ENCODE assay signal across 8 mouse cellular contexts in the genomic region with DNA sequence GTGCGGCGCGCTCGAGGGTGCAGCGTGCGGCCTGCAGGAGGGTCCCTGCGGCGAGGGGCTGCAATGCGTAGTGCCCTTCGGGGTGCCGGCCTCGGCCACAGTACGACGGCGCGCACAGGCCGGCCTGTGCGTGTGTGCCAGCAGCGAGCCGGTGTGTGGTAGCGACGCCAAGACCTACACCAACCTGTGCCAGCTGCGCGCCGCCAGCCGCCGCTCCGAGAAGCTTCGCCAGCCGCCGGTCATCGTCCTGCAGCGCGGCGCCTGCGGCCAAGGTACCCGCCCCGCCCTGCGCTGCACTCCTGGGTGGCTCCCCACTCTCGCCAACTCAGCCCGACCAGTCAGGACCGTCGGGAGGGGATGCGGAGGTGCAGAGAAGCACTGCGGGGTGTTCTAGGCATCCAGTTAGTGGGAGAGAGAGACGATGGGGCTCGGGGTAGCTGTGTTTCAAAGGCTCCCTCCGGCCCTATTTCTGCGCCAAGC. TPM values are rescaled to one million over a fixed set of nuclear protein-coding genes. Genes with fewer than 3 reads are reported as not detected.
A peak's percentile ranks its signal among the peaks of the same experiment; 100 is the strongest.
DNase-seq lines count a peak whose midpoint lies in the region; ATAC-seq and TF ChIP-seq lines count a peak whose summit lies in the region.

No protein-coding gene starts in this region.

- H3K4me3 ChIP-seq in megakaryocyte, embryonic 14.5 days (replicated peaks): peak overlapping the region; percentile 89
- peak overlapping the region; percentile 57 for H3K4me3 ChIP-seq in embryonic facial prominence, embryonic 15.5 days (replicated peaks)
- peak overlapping the region; percentile 53 for H3K4me3 ChIP-seq in heart, postnatal 0 days (ENCODE audit: low read depth, low read length)
- H3K4me3 ChIP-seq in midbrain, embryonic 13.5 days (replicated peaks): peak overlapping the region; percentile 52

- no peak overlapping the region for H3K27ac ChIP-seq in embryonic facial prominence, embryonic 15.5 days (replicated peaks)
- peak overlapping the region; percentile 69 for H3K27ac ChIP-seq in heart, postnatal 0 days (ENCODE audit: low read depth)
- H3K27ac ChIP-seq in midbrain, embryonic 13.5 days: no peak overlapping the region

- peak overlapping the region; percentile 92 for H3K4me2 ChIP-seq in embryonic facial prominence, embryonic 15.5 days (replicated peaks)
- peak overlapping the region; percentile 96 for H3K4me2 ChIP-seq in heart, postnatal 0 days (ENCODE audit: low read depth, low read length)
- H3K4me2 ChIP-seq in midbrain, embryonic 13.5 days (replicated peaks): peak overlapping the region; percentile 68

- H3K27me3 ChIP-seq in megakaryocyte, embryonic 14.5 days (replicated peaks): peaks cover 83% of the 10 kb centered on the region
- H3K27me3 ChIP-seq in embryonic facial prominence, embryonic 15.5 days: peaks cover 53% of the 10 kb centered on the region
- peaks cover 9% of the 10 kb centered on the region; the same call in 1 of the 2 replicates for H3K27me3 ChIP-seq in heart, postnatal 0 days (ENCODE audit: control insufficient read depth, insufficient read depth, low read length)
- peaks cover 77% of the 10 kb centered on the region for H3K27me3 ChIP-seq in midbrain, embryonic 13.5 days

- TF ChIP-seq CTCF in heart, postnatal 0 days (IDR thresholded peaks at IDR 0.05; ENCODE audit: low read depth): no peak

- ATAC-seq in megakaryocyte, adult 5-6 weeks (ENCODE audit: poor library complexity, severe bottlenecking): no peak
- ATAC-seq in embryonic facial prominence, embryonic 15.5 days (ENCODE audit: insufficient number of reproducible peaks, low FRiP score, low TSS enrichment, low read depth): peak; percentile 34; the same call in 1 of the 2 replicates
- ATAC-seq in heart, postnatal 0 days (ENCODE audit: insufficient read depth, low read depth): peak; percentile 38
- ATAC-seq in midbrain, embryonic 13.5 days: peak; percentile 48
- no peak for ATAC-seq in activated CD4-positive, CD25-positive, alpha-beta regulatory T cell, adult 4 months

- intact Hi-C loops in left cerebral cortex, postnatal 36 days (cut with DNase I): no loop called here

- peaks cover 17% of the 10 kb centered on the region for H3K4me1 ChIP-seq in megakaryocyte, embryonic 14.5 days
- peaks cover 27% of the 10 kb centered on the region for H3K4me1 ChIP-seq in embryonic facial prominence, embryonic 15.5 days
- peaks cover 27% of the 10 kb centered on the region for H3K4me1 ChIP-seq in heart, postnatal 0 days (ENCODE audit: control insufficient read depth, insufficient read depth)
- H3K4me1 ChIP-seq in midbrain, embryonic 13.5 days (replicated peaks): peaks cover 18% of the 10 kb centered on the region

- H3K9me3 ChIP-seq in megakaryocyte, embryonic 14.5 days: peaks cover 5% of the 10 kb centered on the region
- H3K9me3 ChIP-seq in embryonic facial prominence, embryonic 15.5 days (replicated peaks): no peaks in the 10 kb centered on the region
- H3K9me3 ChIP-seq in heart, postnatal 0 days (replicated peaks; ENCODE audit: control insufficient read depth, low read length): no peaks in the 10 kb centered on the region
- no peaks in the 10 kb centered on the region for H3K9me3 ChIP-seq in midbrain, embryonic 13.5 days

- DNase-seq in heart, postnatal 0 days (ENCODE audit: low spot score): peak; percentile 24
- DNase-seq in kidney, postnatal 36 days: peak; percentile 62 to 81
- DNase-seq in left cerebral cortex, postnatal 36 days (ENCODE audit: low spot score in 2 of 2): no peak

- under 1% methylated on average over 49 of the region's 49 CpGs for WGBS in embryonic facial prominence, embryonic 15.5 days
- under 1% methylated on average over 44 of the region's 49 CpGs for WGBS in heart, postnatal 0 days
- WGBS in midbrain, embryonic 13.5 days: under 1% methylated on average over 48 of the region's 49 CpGs

- H3K9ac ChIP-seq in embryonic facial prominence, embryonic 15.5 days: peak overlapping the region; percentile 47
- H3K9ac ChIP-seq in heart, postnatal 0 days (replicated peaks; ENCODE audit: low read depth, low read length): peak overlapping the region; percentile 70
- peak overlapping the region; percentile 4; the same call in 1 of the 2 replicates for H3K9ac ChIP-seq in midbrain, embryonic 13.5 days (replicated peaks)

- H3K36me3 ChIP-seq in megakaryocyte, embryonic 14.5 days (replicated peaks; ENCODE audit: low read length): no peaks in the 10 kb centered on the region
- no peaks in the 10 kb centered on the region for H3K36me3 ChIP-seq in embryonic facial prominence, embryonic 15.5 days
- H3K36me3 ChIP-seq in heart, postnatal 0 days (replicated peaks; ENCODE audit: control insufficient read depth, insufficient read depth, low read length): no peaks in the 10 kb centered on the region
- H3K36me3 ChIP-seq in midbrain, embryonic 13.5 days: no peaks in the 10 kb centered on the region

- no peak for TF ChIP-seq EP300 in heart, postnatal 0 days (IDR thresholded peaks at IDR 0.05; ENCODE audit: low read depth)

RNA-seq across cellular contexts. Expression of gene Htra1, which starts 0.6 kb away (rescaled TPM):
- polyA plus RNA-seq in megakaryocyte, embryonic 14.5 days (2012; ENCODE audit: insufficient read depth, low replicate concordance): 0.75 and 2.5 TPM in 2 replicates
- 0.68 TPM in 1 of 2 replicates, not detected in the other for total RNA-seq in megakaryocyte, adult 5-6 weeks (2015)
- 0.65 TPM in 1 of 2 replicates, not detected in the other for total RNA-seq in megakaryocyte, adult 5-6 weeks (2017)
- 116 and 122 TPM in 2 replicates for polyA plus RNA-seq in embryonic facial prominence, embryonic 15.5 days (2015; fragmentation: Nextera tagmentation; extraction: Ambion mirVana)
- 79.7 and 97.9 TPM in 2 replicates for total RNA-seq in heart, postnatal 0 days (2014; rRNA removed; ENCODE audit: low replicate concordance)
- 86.1 and 95.2 TPM in 2 replicates for polyA plus RNA-seq in heart, postnatal 0 days (2015; fragmentation: Nextera tagmentation; extraction: Ambion mirVana)
- 4.3 and 6.2 TPM in 2 replicates for polyA plus RNA-seq in midbrain, embryonic 13.5 days (2015; fragmentation: Nextera tagmentation; extraction: Ambion mirVana)
- polyA plus RNA-seq in activated CD4-positive, CD25-positive, alpha-beta regulatory T cell, adult 4 months (2017; shearing (Covaris generic)): under 1 TPM in 1 of 2 experiments, not detected in 1; 0.21 TPM
- 100 to 1,000 TPM; 228 to 243 TPM for total RNA-seq in left cerebral cortex, postnatal 36 days (2021)

Comparison
In these comparisons a context has a peak if more than half of its experiments do, and no peak if none do; other contexts are left out.
1. ATAC-seq: peak in embryonic facial prominence, embryonic 15.5 days (single experiment), heart, postnatal 0 days (single experiment) and midbrain, embryonic 13.5 days (single experiment); none in megakaryocyte, adult 5-6 weeks (single experiment) and activated CD4-positive, CD25-positive, alpha-beta regulatory T cell, adult 4 months (single experiment).
2. H3K9ac ChIP-seq: peak in every context shown above with its lines; median percentile 70 in heart, postnatal 0 days; 47 in embryonic facial prominence, embryonic 15.5 days; 4 in midbrain, embryonic 13.5 days.
3. DNase-seq: peak in heart, postnatal 0 days (single experiment) and kidney, postnatal 36 days (2 of 2); none in left cerebral cortex, postnatal 36 days (0 of 2).
4. RNA of gene Htra1, which starts 0.6 kb away (polyA plus RNA-seq): 116 to 122 TPM in embryonic facial prominence, embryonic 15.5 days and 86.1 to 95.2 TPM in heart, postnatal 0 days; 4.3 to 6.2 TPM in midbrain, embryonic 13.5 days, 0.75 to 2.5 TPM in megakaryocyte, embryonic 14.5 days and 0.21 TPM in activated CD4-positive, CD25-positive, alpha-beta regulatory T cell, adult 4 months; every median in the first group is over 10 times any median in the second.
5. Peak in every context shown above with its lines, with median percentiles within 50 percentile points of each other: H3K4me3 ChIP-seq and H3K4me2 ChIP-seq.